Mouse (Mus musculus): ENCODE measurements at regions not wholly inside any gene's neighbourhood (a gene's known extent, or its start where the extent isn't known, plus 50 kb on each side); places are given as distances from the start of the nearest gene placed in this dataset.

DNA sequence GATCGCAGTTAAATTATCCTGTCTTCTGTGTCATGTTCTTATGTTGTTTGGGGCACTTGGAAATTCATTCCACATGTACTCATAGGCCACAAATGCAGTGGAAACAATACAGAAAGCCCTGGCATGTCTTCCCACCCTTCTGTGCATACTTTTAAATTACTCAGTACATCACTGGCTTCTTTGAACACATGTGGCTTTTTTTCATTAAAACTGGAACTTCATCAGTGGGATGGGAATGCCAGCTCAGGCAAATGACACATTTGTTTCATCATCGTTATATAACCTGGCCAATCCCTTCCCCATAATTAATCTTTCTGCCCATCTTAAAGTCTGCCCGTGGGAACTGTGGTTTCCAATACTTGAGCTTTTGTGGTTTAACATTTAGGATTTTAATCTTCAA, 214.9 kb downstream of the 1190002N15Rik start:
- Histone ChIP-seq H3K4me2 (ENCODE audit: low read depth) (no peak overlapping the region), H3ac (ENCODE audit: control insufficient read depth, insufficient read length) (no peak overlapping the region), H3K36me3 (ENCODE audit: control insufficient read depth, insufficient read depth) (no peaks in the 10 kb centered on the region), H3K79me2 (ENCODE audit: control insufficient read depth, insufficient read depth) (no peaks in the 10 kb centered on the region), H3K27me3 (ENCODE audit: control insufficient read depth, insufficient read depth, insufficient read length) (no peaks in the 10 kb centered on the region), H3K4me3 (no peak overlapping the region)
- no peak for TF ChIP-seq REST (IDR thresholded peaks at IDR 0.05; ENCODE audit: insufficient read depth, insufficient read length)
- TF ChIP-seq MAX (IDR thresholded peaks at IDR 0.05; ENCODE audit: low read depth): no peak
- TF ChIP-seq CEBPB (IDR thresholded peaks at IDR 0.05; ENCODE audit: insufficient read depth, poor library complexity, severe bottlenecking): peak; percentile 70

- no peak overlapping the region for H3K4me3 ChIP-seq
- H3K27me3 ChIP-seq (ENCODE audit: control insufficient read depth, insufficient read depth, insufficient read length): no peaks in the 10 kb centered on the region
- H3K4me2 ChIP-seq (ENCODE audit: low read depth): no peak overlapping the region
- no peak for TF ChIP-seq E2F4 (IDR thresholded peaks at IDR 0.05; ENCODE audit: insufficient read depth)
- no peak for TF ChIP-seq USF1 (IDR thresholded peaks at IDR 0.05; ENCODE audit: low read depth)
- no peak for TF ChIP-seq CEBPB (IDR thresholded peaks at IDR 0.05; ENCODE audit: insufficient read depth, poor library complexity, severe bottlenecking)
- TF ChIP-seq MYOD1 (IDR thresholded peaks at IDR 0.05; ENCODE audit: control insufficient read depth in 1 of 3, insufficient read length in 2 of 3, low read depth in 2 of 3): no peak
- no peak for TF ChIP-seq TCF12 (IDR thresholded peaks at IDR 0.05; ENCODE audit: insufficient read depth, poor library complexity, severe bottlenecking)
- no peak for TF ChIP-seq POLR2AphosphoS2 (IDR thresholded peaks at IDR 0.05; ENCODE audit: insufficient read length, low read depth)
- TF ChIP-seq SRF (IDR thresholded peaks at IDR 0.05; ENCODE audit: control insufficient read depth, insufficient read length, low read depth): no peak
- no peak for TF ChIP-seq MYOG (IDR thresholded peaks at IDR 0.05; ENCODE audit: control insufficient read depth in 1 of 3, insufficient read depth in 1 of 3, insufficient read length in 2 of 3, low read depth in 2 of 3)
- TF ChIP-seq REST (IDR thresholded peaks at IDR 0.05; ENCODE audit: insufficient read depth, insufficient read length): no peak
- TF ChIP-seq TCF3 (IDR thresholded peaks at IDR 0.05; ENCODE audit: insufficient read length, low read depth): no peak
- no peak for TF ChIP-seq POLR2A (IDR thresholded peaks at IDR 0.05; ENCODE audit: insufficient read length, low read depth)
- no peak for TF ChIP-seq MAX (IDR thresholded peaks at IDR 0.05; ENCODE audit: low read depth)
- H3ac ChIP-seq (ENCODE audit: control insufficient read depth, insufficient read length): no peak overlapping the region
- no peaks in the 10 kb centered on the region for H3K36me3 ChIP-seq (ENCODE audit: control insufficient read depth, insufficient read depth)
- H3K79me2 ChIP-seq (ENCODE audit: control insufficient read depth, insufficient read depth): no peaks in the 10 kb centered on the region
Measured at GRCm38 (mm10) chr9:94302575-94302974, 235.3 kb downstream of the 1190002N15Rik start.

DNA sequence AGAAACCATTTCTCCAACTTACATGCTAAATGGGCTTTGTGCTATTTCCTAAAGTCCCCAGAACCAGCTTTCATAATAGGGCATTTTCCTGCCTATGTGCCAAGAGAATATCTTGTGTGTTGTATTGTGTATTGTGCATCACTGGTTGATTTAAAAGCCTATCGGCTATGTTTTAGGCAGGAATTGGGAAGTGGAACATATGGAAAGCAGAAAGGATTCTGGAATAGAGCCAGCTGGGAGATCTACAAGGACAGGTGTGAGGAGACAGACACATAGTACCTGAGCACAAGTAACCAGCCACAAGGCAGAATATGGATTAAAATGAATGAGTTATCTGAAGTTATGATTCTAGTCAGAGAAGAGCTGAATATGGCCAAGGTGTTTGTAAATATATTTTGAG, 236.0 kb downstream of the 1190002N15Rik start:
- TF ChIP-seq MYOD1 (IDR thresholded peaks at IDR 0.05; ENCODE audit: control insufficient read depth in 1 of 3, insufficient read length in 2 of 3, low read depth in 2 of 3) (no peak), POLR2A (IDR thresholded peaks at IDR 0.05; ENCODE audit: insufficient read length, low read depth) (no peak), REST (IDR thresholded peaks at IDR 0.05; ENCODE audit: insufficient read depth, insufficient read length) (no peak), TCF3 (IDR thresholded peaks at IDR 0.05; ENCODE audit: insufficient read length, low read depth) (no peak), SRF (IDR thresholded peaks at IDR 0.05; ENCODE audit: control insufficient read depth, insufficient read length, low read depth) (no peak), CEBPB (IDR thresholded peaks at IDR 0.05; ENCODE audit: insufficient read depth, poor library complexity, severe bottlenecking) (no peak), E2F4 (IDR thresholded peaks at IDR 0.05; ENCODE audit: insufficient read depth) (no peak), TCF12 (IDR thresholded peaks at IDR 0.05; ENCODE audit: insufficient read depth, poor library complexity, severe bottlenecking) (no peak), POLR2AphosphoS2 (IDR thresholded peaks at IDR 0.05; ENCODE audit: insufficient read length, low read depth) (no peak)
- H3K36me3 ChIP-seq (ENCODE audit: control insufficient read depth, insufficient read depth): no peaks in the 10 kb centered on the region
- no peaks in the 10 kb centered on the region for H3K79me2 ChIP-seq (ENCODE audit: control insufficient read depth, insufficient read depth)
- no peak overlapping the region for H3K4me3 ChIP-seq
- no peak overlapping the region for H3K4me2 ChIP-seq (ENCODE audit: low read depth)
- H3ac ChIP-seq (ENCODE audit: control insufficient read depth, insufficient read length): no peak overlapping the region
- no peaks in the 10 kb centered on the region for H3K27me3 ChIP-seq (ENCODE audit: control insufficient read depth, insufficient read depth, insufficient read length)

DNA sequence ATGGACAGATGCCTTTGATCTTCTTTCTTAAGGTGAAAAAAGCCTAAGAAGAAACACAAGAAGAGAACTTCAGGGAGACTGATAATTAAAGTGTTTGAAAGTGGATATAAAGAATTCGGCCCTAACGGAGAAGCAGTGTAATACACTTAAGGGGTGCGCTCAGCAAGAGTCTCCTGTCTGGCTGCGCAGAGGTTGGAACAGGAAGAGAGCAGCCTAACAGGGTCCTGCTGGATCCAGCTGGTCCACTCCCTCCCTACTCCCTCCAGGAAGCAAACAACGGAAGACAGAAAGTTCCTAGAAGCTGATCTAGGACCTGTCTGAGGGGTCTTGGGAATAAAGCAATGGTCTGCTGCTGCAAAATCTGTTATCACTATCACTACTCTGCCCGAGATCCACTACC, 242.4 kb downstream of the 1190002N15Rik start:
- H3K4me3 ChIP-seq: no peak overlapping the region
- no peaks in the 10 kb centered on the region for H3K79me2 ChIP-seq (ENCODE audit: control insufficient read depth, insufficient read depth)
- TF ChIP-seq TCF3 (IDR thresholded peaks at IDR 0.05; ENCODE audit: insufficient read length, low read depth) (no peak), USF1 (IDR thresholded peaks at IDR 0.05; ENCODE audit: low read depth) (no peak), SRF (IDR thresholded peaks at IDR 0.05; ENCODE audit: control insufficient read depth, insufficient read length, low read depth) (no peak), REST (IDR thresholded peaks at IDR 0.05; ENCODE audit: insufficient read depth, insufficient read length) (no peak), MYOG (IDR thresholded peaks at IDR 0.05; ENCODE audit: control insufficient read depth in 1 of 3, insufficient read depth in 1 of 3, insufficient read length in 2 of 3, low read depth in 2 of 3) (no peak), MAX (IDR thresholded peaks at IDR 0.05; ENCODE audit: low read depth) (no peak), POLR2A (IDR thresholded peaks at IDR 0.05; ENCODE audit: insufficient read length, low read depth) (no peak)
- H3K4me2 ChIP-seq (ENCODE audit: low read depth): no peak overlapping the region
- no peaks in the 10 kb centered on the region for H3K27me3 ChIP-seq (ENCODE audit: control insufficient read depth, insufficient read depth, insufficient read length)
- no peak overlapping the region for H3ac ChIP-seq (ENCODE audit: control insufficient read depth, insufficient read length)
- H3K36me3 ChIP-seq (ENCODE audit: control insufficient read depth, insufficient read depth): no peaks in the 10 kb centered on the region

DNA sequence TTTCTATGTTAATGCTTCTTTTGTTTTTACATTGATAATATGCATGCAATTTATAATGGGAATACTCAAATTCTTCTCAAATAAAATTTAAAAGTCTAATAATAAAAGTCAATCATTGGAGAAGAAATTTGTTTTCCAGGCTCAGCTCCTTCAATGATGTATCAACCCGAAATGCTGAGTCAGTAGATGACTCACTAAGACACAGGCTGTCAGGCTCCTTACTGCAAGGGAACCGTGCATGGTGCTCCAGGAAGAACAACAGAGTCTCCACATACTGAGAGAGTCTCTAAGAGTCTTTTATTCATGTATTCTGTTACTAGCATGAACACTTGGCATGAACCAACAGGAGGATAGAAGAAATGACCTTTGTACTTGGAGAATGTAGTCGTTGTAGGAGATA, 245.7 kb downstream of the 1190002N15Rik start:
- Histone ChIP-seq H3K4me2 (ENCODE audit: low read depth) (no peak overlapping the region), H3ac (ENCODE audit: control insufficient read depth, insufficient read length) (no peak overlapping the region), H3K4me3 (no peak overlapping the region), H3K79me2 (ENCODE audit: control insufficient read depth, insufficient read depth) (no peaks in the 10 kb centered on the region), H3K36me3 (ENCODE audit: control insufficient read depth, insufficient read depth) (no peaks in the 10 kb centered on the region), H3K27me3 (ENCODE audit: control insufficient read depth, insufficient read depth, insufficient read length) (no peaks in the 10 kb centered on the region)
- TF ChIP-seq TCF3 (IDR thresholded peaks at IDR 0.05; ENCODE audit: insufficient read length, low read depth): no peak
- TF ChIP-seq POLR2A (IDR thresholded peaks at IDR 0.05; ENCODE audit: insufficient read length, low read depth): no peak
- no peak for TF ChIP-seq MAX (IDR thresholded peaks at IDR 0.05; ENCODE audit: low read depth)
- no peak for TF ChIP-seq TCF12 (IDR thresholded peaks at IDR 0.05; ENCODE audit: insufficient read depth, poor library complexity, severe bottlenecking)
- TF ChIP-seq MYOD1 (IDR thresholded peaks at IDR 0.05; ENCODE audit: control insufficient read depth in 1 of 3, insufficient read length in 2 of 3, low read depth in 2 of 3): no peak
- no peak for TF ChIP-seq MYOG (IDR thresholded peaks at IDR 0.05; ENCODE audit: control insufficient read depth in 1 of 3, insufficient read depth in 1 of 3, insufficient read length in 2 of 3, low read depth in 2 of 3)
- no peak for TF ChIP-seq CEBPB (IDR thresholded peaks at IDR 0.05; ENCODE audit: insufficient read depth, poor library complexity, severe bottlenecking)
- no peak for TF ChIP-seq POLR2AphosphoS2 (IDR thresholded peaks at IDR 0.05; ENCODE audit: insufficient read length, low read depth)
- TF ChIP-seq USF1 (IDR thresholded peaks at IDR 0.05; ENCODE audit: low read depth): no peak
- no peak for TF ChIP-seq SRF (IDR thresholded peaks at IDR 0.05; ENCODE audit: control insufficient read depth, insufficient read length, low read depth)
- TF ChIP-seq REST (IDR thresholded peaks at IDR 0.05; ENCODE audit: insufficient read depth, insufficient read length): no peak
- no peak for TF ChIP-seq E2F4 (IDR thresholded peaks at IDR 0.05; ENCODE audit: insufficient read depth)
